Mouse (Mus musculus): ENCODE results near the gene Mtch2.
"Not testable (repeated sequence)": the region's sequence is repeated elsewhere in the genome, so short reads cannot be mapped to it uniquely, and the experiment has no call there.

The Mtch2 gene

DNA sequence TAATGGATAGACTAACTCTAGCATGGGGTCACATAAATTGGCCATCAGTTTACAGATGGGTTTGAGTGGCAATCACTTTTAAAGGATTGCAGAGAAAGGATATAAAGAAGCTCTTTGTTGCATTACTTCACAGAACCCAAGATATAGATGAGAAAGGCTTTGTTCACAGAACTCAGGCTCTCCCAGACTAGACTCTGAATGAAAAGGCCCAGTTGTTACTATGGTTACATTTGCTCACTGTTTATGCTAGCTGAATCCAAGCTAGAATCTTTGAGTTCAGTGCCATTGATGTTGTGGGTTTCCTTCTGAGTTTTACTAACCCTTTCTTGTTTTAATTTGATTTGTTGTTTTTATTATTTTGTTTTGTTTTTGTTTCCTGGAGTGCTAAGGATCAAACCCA is 17.2 kb downstream of the Mtch2 start:
- in situ Hi-C loops (cut with MboI, MseI) = no loop called here

DNA sequence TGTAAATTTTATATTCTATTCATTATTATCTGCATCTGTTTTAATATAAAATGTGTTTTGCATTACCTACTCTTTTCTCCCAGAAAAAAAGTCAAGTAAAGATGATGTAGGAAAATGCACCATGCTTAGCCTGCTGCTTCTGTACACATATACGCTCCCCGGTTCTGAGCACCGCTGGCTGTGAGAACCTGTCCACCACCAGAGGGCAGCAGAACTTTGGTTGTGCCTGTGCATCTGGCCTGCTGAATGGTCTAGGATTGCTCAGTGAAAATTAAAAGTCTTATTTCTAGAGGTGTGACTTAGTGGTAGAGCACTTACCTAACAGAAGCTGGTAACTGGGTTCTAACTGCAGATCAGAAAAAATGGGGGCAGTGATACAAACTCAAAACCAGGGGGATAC is 19.6 kb downstream of the Mtch2 start:
- in situ Hi-C loops (cut with MboI, MseI) = no loop called here

DNA sequence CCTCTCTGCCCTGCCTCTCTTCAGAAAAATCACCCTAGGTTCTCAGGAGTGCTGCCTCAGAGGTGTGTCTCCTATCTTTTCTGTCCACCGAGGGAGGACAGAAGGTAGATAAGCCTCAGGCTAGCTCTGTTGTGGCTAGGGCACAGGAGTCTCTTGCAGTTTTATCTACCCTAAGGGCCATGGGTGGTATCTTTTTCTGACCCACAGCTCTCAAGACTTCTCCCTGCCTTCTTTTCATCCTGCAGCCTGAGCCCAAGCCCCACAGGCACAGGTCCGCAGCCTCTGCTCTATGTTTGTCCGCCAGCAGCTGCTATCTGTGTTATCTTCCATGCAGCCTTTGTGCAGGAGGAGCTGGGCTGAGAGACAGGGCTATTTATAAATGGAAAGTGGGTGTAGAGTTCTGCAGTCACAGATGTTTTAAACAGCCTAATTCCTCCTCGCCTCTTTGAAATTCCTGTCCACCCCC is 23.2 kb downstream of the Mtch2 start:
- in situ Hi-C loops (cut with MboI, MseI) = no loop called here

DNA sequence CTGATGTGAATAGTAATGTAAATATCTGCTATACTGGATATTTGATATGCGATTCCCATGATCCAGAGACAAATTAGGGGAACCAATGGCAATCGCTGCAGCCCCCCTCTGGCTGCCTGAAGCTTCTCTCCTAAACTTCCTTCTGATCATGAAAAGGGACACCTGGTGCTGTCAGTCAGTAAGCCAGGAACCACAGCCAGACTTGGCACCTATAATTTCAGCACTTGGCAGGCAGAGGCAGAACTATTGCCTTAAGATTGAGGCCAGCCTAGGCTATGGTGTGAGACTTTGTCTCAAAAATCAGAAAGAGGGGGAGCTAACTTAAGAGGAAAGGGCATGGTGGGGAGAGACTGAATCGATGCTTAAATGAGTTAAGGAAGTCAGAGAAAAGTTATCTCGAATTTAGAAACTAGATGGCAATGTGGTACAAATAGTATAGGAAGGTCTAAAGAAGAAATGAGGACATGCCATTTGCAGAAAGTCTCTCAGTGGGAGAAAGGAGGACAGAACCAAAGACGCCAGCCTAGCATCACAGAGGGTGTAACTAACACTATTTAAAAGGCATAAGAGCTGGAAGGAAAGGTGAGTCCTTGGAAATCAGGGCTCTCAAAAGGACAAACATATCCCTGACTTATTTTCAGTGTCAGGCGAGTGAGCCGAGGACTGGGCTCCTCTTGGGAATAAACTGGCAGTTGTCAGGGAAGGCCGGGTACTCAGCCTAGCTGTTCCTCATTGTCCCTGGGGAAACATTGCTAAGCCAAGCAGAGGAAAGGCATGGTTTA is 24.4 kb downstream of the Mtch2 start:
- in situ Hi-C loops (cut with MboI, MseI) = no loop called here

DNA sequence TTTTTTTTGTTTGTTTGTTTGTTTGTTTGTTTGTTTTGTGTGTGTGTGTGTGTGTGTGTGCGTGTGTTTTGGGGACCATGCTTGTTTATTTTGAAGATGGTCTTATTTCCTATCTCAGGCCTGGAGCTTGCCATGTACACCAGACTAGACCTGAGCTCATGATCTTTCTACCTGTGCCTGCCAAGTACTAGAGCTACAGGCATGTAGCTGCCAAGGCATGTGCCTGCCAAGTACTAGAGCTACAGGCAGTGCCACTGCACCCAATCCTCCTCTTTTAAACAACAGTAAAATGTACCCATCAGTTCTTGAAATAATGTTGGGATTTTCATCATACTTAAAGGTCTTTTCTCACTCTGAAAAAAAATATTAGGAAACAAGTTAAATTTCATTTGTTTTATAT is 27.1 kb downstream of the Mtch2 start:
- in situ Hi-C loops (cut with MboI, MseI) = no loop called here

DNA sequence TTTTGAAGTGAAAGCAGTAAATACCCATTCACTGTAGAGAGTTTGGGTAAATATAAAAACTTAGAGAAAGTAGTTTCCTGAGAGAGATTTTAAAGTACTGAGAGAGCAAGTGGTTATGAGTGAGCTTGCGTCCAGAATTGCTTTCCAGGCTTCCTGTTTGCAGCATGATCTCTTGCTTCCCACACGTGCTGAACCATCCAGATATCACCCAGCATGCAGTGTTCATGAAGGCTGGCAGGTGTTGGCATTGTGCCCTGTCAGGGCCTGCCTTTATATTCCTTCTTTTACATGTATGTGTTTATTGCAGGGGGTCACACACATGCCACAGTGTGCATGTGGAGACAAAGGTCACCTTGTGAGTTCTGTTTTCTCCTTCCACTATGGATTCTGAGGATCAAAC is 28.3 kb downstream of the Mtch2 start:
- in situ Hi-C loops (cut with MboI, MseI) = no loop called here

DNA sequence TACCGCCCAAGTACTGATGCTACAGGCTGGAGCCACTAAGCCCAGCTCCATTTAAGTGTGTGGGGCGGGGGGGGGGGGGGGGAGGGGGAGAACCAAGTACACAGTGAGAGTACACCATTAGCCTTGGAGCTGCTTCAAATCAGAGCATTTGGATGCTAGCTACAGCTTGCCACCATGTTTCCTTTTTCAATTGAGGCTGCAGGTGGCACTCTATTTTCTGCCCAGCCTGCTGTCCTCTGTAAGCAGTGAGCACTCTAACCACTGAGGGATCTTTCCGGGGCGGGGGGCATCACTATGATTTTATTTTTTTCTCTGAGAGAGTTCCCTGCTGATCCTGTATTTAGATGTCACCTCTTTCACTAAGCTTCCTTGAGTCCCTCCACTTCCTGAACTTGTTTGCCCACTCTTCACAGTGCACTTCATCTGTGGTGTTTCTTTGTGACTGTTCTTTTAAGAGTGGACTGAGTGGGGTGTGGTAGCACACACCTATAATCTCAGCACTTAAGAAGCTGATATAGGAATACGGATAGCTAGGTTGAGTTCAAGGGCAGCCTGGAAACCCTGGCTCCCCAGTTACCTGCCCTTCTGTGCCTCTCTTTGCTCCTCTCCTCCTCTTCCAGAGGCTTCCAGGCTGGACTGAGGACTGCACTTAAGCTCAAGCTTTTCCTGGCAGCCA is 30.8 kb downstream of the Mtch2 start:
- in situ Hi-C loops (cut with MboI, MseI) = no loop called here

DNA sequence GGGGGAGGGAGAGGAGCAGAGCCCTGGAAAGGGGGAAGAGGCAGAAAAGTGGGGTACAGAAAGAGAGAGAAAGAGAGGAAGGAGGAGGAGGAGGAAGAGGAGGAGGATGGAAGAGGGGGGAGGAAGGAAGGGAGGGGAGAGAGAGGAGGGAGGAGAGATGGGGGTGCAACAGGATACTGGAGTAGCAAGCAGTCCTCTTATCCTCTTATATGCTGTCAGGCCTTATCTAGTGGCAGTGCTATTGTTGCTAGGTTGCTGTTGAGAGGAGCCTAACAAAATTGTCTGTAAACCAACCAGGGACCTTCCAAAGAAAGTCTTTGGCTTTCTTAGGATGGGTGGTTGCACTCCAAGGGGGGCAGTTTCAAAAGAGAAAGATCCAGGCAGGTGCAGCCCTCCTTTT is 32.5 kb downstream of the Mtch2 start:
- in situ Hi-C loops (cut with MboI, MseI) = no loop called here

DNA sequence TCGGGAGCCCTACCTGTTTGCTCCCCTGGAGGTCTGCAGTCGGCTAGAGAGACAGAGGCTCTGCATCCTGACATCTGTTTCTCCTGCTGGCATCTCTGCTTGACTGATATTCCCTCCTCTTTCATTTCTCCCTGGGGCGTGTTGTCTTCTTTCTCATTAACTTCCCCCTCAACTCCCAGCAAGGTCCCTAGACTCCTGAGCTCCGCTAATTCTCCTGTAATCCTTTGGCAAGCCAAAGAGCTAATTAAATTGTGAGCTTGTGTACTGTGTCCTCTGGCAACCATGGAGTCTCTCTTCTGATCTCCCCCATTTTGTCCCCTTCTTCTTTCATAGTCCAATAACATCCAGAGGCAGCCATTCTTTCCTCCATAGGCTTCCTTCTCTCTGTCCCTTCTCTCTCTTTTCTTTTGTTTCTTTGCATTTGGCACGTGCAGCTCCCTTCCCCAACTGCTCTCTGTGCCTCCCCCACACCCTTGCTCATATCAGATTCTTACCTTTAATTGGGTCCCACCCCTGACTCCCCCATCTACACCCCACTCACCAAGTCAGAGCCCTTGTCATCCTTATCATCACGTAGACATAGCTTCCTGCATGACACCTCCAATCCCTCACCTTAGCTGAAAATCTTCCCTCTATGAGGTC is 33.3 kb downstream of the Mtch2 start:
- in situ Hi-C loops (cut with MboI, MseI) = no loop called here

DNA sequence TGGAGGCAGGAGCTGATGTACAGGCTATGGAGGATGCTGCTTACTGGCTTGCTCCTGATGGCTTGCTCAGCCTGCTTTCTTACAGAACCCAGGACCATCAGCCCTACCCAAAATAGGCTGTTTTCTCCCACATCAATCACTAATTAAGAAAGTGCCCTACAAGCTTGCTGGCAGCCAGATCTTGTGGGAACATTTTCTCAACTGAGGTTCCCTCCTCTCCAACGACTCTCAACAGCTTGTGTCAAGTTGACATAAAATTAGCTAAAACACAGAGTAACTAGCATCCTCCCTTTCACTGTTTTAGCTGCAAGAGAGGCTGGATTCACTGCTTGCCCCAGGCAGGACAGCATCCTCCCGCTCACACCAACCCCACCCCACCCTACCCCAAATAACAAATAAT is 34.9 kb downstream of the Mtch2 start:
- in situ Hi-C loops (cut with MboI, MseI) = no loop called here

DNA sequence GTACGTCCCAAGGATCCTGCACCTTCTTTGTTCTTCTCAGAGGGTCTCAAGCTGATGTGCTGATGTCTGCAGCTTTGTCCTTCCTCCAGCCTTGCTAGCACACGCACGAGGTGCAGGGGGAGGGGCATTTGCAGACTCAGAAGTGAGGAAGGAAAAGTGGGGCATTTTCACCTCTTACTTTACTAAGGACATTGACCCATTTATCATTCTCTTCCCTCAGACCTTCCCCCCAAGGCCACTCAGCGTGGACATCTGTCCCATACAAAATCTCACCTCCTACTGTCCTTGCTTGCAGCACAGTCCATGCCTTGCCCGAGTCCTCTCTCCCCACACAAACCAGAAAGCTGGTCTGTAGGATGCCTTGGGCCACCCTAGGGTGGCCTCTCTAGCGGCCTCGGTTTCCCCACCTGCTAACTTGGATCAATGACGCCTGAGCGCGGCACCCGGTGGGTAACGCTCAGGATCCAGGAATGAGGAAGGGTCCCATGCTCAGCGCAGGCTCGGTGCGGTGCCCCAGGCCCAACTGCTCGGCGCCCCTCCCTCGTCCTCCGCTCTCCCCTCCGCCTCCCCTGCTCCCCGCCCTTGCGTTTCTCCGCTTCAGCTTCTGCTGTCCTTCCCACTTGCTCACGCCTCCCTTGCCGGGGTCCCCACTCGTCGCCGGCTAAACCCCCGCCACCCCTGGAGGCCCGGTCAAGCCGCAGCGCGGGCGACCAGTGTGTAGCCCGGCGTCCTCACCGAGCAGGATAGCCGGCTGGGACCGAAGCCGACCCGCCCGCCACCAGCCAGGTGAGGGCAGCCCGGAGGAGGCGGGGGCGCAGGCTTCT is 38.5 kb downstream of the Mtch2 start, which contains the start of gene C1qtnf4:
TSS of gene C1qtnf4 (plus strand) at position 643 of the 824 bp plus-strand sequence.
- in situ Hi-C loops (cut with MboI, MseI) = no loop called here

DNA sequence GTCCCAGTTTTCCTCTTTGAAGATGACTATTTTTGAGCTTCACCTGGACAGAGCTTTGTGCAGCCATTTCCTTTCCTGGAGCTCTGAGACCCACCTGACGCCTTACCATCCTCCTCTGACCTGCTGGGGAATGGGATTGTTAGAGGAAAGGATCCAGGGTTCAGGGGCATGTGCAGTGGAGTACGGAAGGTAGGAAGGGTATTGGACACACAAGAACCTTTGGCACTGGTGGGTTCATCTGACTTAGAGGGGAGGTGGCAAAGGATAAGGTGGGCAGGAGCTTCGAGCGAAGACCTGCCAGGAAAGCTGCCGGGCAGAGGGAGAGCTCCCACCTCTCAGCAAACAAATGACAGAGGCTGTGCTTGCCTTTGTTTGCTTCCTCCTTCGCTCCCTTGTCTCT is 39.5 kb downstream of the Mtch2 start:
- in situ Hi-C loops (cut with MboI, MseI) = no loop called here

DNA sequence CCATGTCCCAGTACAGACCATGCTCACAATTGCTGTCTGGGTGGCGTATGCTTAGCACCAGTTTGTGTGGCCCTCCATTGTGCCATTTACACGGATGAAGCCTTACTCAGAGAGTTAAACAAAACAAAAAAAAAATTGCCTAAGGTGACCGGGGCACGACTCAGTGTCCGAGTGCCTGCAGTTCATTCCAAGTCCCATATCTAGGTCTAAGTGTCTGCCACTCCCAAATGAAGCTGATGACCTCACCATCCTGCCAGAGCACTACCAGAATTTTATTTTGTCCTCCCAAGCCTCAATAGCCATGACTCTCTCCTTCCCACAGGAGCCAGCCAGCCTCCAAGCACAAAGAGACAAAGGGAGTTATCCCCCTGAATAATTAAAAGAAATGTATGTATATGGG is 40.7 kb downstream of the Mtch2 start:
- in situ Hi-C loops (cut with MboI, MseI) = no loop called here

DNA sequence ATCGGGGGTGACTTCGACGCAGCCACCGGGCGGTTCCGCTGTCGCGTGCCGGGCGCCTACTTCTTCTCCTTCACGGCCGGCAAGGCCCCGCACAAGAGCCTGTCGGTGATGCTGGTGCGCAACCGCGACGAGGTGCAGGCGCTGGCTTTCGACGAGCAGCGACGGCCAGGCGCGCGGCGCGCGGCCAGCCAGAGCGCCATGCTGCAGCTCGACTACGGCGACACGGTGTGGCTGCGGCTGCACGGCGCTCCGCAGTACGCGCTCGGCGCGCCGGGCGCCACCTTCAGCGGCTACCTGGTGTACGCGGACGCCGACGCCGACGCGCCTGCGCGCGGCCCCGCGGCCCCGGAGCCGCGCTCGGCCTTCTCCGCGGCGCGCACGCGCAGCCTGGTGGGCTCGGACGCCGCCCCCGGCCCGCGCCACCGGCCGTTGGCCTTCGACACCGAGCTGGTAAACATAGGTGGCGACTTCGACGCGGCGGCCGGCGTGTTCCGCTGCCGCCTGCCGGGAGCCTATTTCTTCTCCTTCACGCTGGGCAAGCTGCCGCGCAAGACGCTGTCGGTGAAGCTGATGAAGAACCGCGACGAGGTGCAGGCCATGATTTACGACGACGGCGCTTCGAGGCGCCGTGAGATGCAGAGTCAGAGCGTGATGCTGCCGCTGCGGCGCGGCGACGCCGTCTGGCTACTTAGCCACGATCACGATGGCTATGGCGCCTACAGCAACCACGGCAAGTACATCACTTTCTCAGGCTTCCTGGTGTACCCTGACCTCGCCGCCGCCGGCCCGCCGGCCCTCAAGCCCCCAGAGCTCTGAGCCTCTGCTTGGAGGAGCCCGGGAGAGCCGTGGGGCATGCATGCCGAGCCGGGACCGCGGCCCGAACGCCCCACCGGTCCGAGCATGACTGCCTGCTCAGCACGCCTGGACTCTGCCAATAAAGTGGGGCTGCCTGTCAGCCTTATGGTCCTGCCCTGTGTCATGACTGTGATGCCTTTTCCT is 42.9 kb downstream of the Mtch2 start:
- in situ Hi-C loops (cut with MboI, MseI) = no loop called here

DNA sequence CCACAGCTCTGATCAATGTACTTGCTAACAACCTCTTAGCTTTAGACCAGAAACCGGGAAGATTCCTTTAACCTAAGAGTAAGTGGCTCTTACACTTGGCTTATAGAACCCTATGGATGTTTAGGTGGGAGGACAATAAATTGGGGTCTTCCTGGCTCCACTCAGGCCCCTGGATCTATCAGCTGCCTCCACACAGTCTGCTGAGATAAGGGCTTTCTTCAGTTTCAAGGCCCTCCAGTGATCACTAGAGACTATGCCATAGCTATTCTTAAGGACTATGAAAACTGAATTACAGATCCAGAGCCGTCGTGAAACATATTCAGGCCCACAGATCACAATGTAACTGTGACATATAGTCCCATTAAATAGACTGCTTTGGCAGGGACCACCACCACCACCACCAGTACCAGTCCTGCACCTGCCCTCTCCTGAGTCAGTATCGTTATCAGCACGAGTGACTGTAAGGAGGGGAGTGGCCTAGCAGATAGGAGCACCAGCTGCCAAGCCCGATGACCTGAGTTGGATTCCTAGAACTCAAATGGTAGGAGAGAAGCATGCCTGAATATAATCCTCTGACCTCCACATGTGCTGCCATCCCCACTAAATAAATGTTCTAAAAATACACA is 46.8 kb downstream of the Mtch2 start:
- in situ Hi-C loops (cut with MboI, MseI) = no loop called here

DNA sequence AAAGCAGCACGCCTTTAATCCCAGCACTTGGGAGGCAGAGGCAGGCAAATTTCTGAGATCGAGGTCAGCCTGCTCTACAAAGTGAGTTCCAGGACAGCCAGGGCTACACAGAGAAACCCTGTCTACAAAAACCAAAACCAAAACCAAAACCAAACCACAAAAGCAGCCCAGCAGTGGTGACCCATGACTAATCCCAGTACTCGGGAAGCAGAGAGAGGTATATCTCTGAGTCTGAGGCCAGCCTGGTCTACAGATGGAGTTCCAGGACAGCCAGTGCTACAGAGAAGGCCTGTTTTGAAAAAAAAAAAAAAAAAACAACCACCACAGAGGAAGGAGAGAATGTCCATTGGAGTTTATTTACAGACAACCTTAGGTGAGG is 47.3 kb downstream of the Mtch2 start:
- in situ Hi-C loops (cut with MboI, MseI) = not testable (repeated sequence)

DNA sequence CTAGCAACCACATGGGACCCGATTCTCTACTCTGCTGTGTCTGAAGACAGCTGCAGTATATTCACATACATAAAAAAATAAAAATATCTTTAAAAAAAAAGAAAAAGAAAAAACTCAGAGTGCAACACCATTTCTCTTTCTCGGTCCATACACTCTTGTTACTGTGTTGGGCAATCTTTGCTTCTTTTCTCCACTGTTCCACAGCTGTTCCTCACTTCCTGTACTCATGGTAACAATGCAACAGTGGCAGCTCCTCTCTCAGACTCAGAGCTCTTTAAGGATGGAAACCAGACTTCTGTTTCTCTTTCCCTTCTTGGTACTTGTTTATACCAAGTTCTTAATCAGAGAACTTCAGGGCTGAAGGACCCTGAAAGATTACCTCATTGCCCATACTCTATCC is 56.4 kb downstream of the Mtch2 start:
- in situ Hi-C loops (cut with MboI, MseI) = no loop called here

DNA sequence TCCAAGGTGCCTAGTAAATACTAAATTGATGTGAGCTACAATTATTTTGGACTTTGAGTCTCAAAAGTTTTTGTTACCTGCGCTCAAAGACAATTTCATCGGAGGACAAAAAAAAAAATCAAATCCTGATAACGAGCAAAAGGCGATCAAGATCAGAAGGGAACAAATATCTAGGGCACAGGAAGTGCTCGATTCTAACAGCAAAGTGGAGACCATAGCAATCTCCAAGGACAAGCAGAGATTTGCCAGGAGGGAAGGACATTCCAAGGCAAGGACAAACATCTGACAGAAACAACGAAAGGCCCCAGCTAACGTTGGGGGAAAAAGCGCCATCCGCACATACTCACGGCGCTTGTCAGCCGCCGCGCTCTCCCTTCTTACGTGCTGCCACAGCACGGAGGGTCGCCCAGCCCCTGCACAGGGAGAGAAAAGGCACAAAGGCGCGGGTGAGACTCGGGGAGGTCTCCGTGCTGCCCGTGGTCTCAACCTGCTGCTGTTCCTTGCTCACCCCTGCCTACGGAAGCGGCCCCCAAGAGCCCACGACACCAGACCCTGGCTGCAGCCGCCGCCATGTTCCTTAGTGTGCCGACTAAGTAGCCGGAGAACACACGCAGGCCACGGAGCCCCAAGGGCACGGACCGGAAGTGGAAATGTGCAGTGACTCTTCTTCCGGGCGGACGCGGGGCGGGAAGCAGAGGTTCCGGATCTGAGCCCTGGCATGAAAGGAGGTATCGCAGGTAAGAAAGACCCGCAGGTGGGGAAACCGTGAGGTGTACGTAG is 57.3 kb downstream of the Mtch2 start, which contains the start of the genes Kbtbd4 and Ndufs3:
TSS of gene Kbtbd4 (plus strand) at position 665 of the 780 bp plus-strand sequence.
TSS of gene Ndufs3 (minus strand) at position 752 of the 780 bp plus-strand sequence.
- in situ Hi-C loops (cut with MboI, MseI) = no loop called here

DNA sequence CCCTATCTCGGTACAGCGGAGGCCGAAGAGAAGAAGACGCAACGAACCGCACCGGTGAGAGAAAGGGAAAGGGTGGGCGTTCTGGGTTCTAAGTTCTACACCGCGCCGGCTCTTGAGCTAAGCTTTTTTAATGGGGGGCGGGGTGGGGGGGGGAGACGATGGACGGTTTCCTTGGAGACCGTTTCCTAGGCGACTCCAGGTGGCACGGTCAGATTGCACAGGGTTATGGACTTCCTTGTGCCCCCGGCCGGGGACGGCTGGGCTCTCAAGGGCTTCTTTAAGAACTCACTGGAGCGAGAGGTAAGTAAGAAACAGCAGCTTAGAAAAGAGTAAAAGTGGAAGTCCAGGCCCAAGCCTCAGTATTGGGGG is 57.9 kb downstream of the Mtch2 start:
- in situ Hi-C loops (cut with MboI, MseI) = no loop called here

Data from T-helper 1 cell (primary cell).